21 mouse cellular contexts compared by ENCODE assay signal in genomic region chrX:58028858-58029257, GRCm38 (mm10). TPM values are rescaled to one million over a fixed set of nuclear protein-coding genes. Genes with fewer than 3 reads are reported as not detected.
A peak's percentile ranks its signal among the peaks of the same experiment; 100 is the strongest.
DNase-seq lines count a peak whose midpoint lies in the region; ATAC-seq and TF ChIP-seq lines count a peak whose summit lies in the region.
"Had no signal": no experiment of that assay in that cellular context is flagged by ENCODE, and none has a peak within 500 bp of the region (broad histone marks: within the 10 kb centered on the region; RNA-seq: fewer than 3 reads in every experiment).

No protein-coding gene starts in this region.

- H3K27me3 ChIP-seq in neural tube, embryonic 15.5 days (replicated peaks): peaks cover 7% of the 10 kb centered on the region
- peaks cover 3% of the 10 kb centered on the region; the same call in 1 of the 2 replicates for H3K27me3 ChIP-seq in forebrain, embryonic 14.5 days (replicated peaks; ENCODE audit: control insufficient read depth, insufficient read depth, low read length)
- H3K27me3 ChIP-seq in hindbrain, postnatal 0 days (ENCODE audit: insufficient read depth, low read length): no peaks in the 10 kb centered on the region
- H3K27me3 ChIP-seq in neural tube, embryonic 13.5 days: peaks cover 40% of the 10 kb centered on the region
- H3K27me3 ChIP-seq in liver, postnatal 0 days (ENCODE audit: insufficient read depth, low read length): peaks cover 63% of the 10 kb centered on the region
- H3K27me3 ChIP-seq in liver, embryonic 12.5 days (replicated peaks): peaks cover 92% of the 10 kb centered on the region

- ATAC-seq in neural tube, embryonic 15.5 days (ENCODE audit: low FRiP score): no peak
- ATAC-seq in forebrain, embryonic 14.5 days: no peak
- no peak for ATAC-seq in hindbrain, postnatal 0 days
- ATAC-seq in neural tube, embryonic 13.5 days (ENCODE audit: low read depth): no peak
- no peak for ATAC-seq in liver, postnatal 0 days
- no peak for ATAC-seq in liver, embryonic 12.5 days
- ATAC-seq: Patski had no signal

- H3K4me2 ChIP-seq in neural tube, embryonic 15.5 days: no peak overlapping the region; the same call in 1 of the 2 replicates
- peak overlapping the region; percentile 12; the same call in 1 of the 2 replicates for H3K4me2 ChIP-seq in forebrain, embryonic 14.5 days (ENCODE audit: low read length)
- peak overlapping the region; percentile 56 for H3K4me2 ChIP-seq in hindbrain, postnatal 0 days (ENCODE audit: low read depth, low read length)
- peak overlapping the region; percentile 57; the same call in 1 of the 2 replicates for H3K4me2 ChIP-seq in neural tube, embryonic 13.5 days
- no peak overlapping the region for H3K4me2 ChIP-seq in liver, postnatal 0 days (ENCODE audit: low read depth, low read length)
- no peak overlapping the region for H3K4me2 ChIP-seq in liver, embryonic 12.5 days
- H3K4me2 ChIP-seq: embryonic facial prominence, embryonic 13.5 days; lung, embryonic 14.5 days had no signal

- peaks cover 4% of the 10 kb centered on the region; the same call in 1 of the 2 replicates for H3K4me1 ChIP-seq in neural tube, embryonic 15.5 days
- no peaks in the 10 kb centered on the region for H3K4me1 ChIP-seq in forebrain, embryonic 14.5 days (ENCODE audit: control insufficient read depth, insufficient read depth, low read length)
- no peaks in the 10 kb centered on the region for H3K4me1 ChIP-seq in hindbrain, postnatal 0 days (ENCODE audit: insufficient read depth, low read length)
- H3K4me1 ChIP-seq in neural tube, embryonic 13.5 days (replicated peaks): no peaks in the 10 kb centered on the region
- no peaks in the 10 kb centered on the region for H3K4me1 ChIP-seq in liver, postnatal 0 days (ENCODE audit: insufficient read depth)
- no peaks in the 10 kb centered on the region for H3K4me1 ChIP-seq in liver, embryonic 12.5 days

- no peak overlapping the region for H3K4me3 ChIP-seq in neural tube, embryonic 15.5 days (replicated peaks)
- H3K4me3 ChIP-seq in forebrain, embryonic 14.5 days (ENCODE audit: low read depth, low read length): no peak overlapping the region
- H3K4me3 ChIP-seq in hindbrain, postnatal 0 days (ENCODE audit: low read length): 0 out of 2 replicates have a peak overlapping the region, but pooled peaks have one; percentile 14
- no peak overlapping the region for H3K4me3 ChIP-seq in neural tube, embryonic 13.5 days
- H3K4me3 ChIP-seq in liver, postnatal 0 days (ENCODE audit: low read depth, low read length): no peak overlapping the region
- no peak overlapping the region for H3K4me3 ChIP-seq in liver, embryonic 12.5 days
- H3K4me3 ChIP-seq: embryonic facial prominence, embryonic 13.5 days; myocyte had no signal

- DNase-seq in neural tube, embryonic 10.5 days (ENCODE audit: extremely low spot score, low spot score): peak; percentile 31
- DNase-seq in forebrain, embryonic 14.5 days (ENCODE audit: low spot score): no peak
- DNase-seq in hindbrain, postnatal 0 days (ENCODE audit: low spot score): no peak
- no peak for DNase-seq in liver, postnatal 0 days
- no peak for DNase-seq in adrenal gland, postnatal 14 days
- DNase-seq: cerebellum, adult 11 months; heart, postnatal 10 days; liver; lung, embryonic 14.5 days had no signal

- TF ChIP-seq EP300 in liver, postnatal 0 days (IDR thresholded peaks at IDR 0.05; ENCODE audit: low read depth): no peak

- H3K36me3 ChIP-seq in neural tube, embryonic 15.5 days: no peaks in the 10 kb centered on the region
- H3K36me3 ChIP-seq in forebrain, embryonic 14.5 days (ENCODE audit: control insufficient read depth, insufficient read depth, low read length): no peaks in the 10 kb centered on the region
- no peaks in the 10 kb centered on the region for H3K36me3 ChIP-seq in hindbrain, postnatal 0 days (ENCODE audit: insufficient read depth, low read length)
- no peaks in the 10 kb centered on the region for H3K36me3 ChIP-seq in neural tube, embryonic 13.5 days
- no peaks in the 10 kb centered on the region for H3K36me3 ChIP-seq in liver, postnatal 0 days (replicated peaks; ENCODE audit: insufficient read depth, low read length)
- H3K36me3 ChIP-seq in liver, embryonic 12.5 days: no peaks in the 10 kb centered on the region
- H3K36me3 ChIP-seq: embryonic facial prominence, embryonic 13.5 days had no signal

- no peak overlapping the region for H3K27ac ChIP-seq in neural tube, embryonic 15.5 days (replicated peaks)
- no peak overlapping the region for H3K27ac ChIP-seq in forebrain, embryonic 14.5 days (ENCODE audit: low read depth, low read length)
- peak overlapping the region; percentile 80; the same call in 1 of the 2 replicates for H3K27ac ChIP-seq in hindbrain, postnatal 0 days
- no peak overlapping the region for H3K27ac ChIP-seq in neural tube, embryonic 13.5 days (replicated peaks)
- no peak overlapping the region for H3K27ac ChIP-seq in liver, postnatal 0 days (ENCODE audit: low read depth)
- no peak overlapping the region for H3K27ac ChIP-seq in liver, embryonic 12.5 days
- H3K27ac ChIP-seq: embryonic facial prominence, embryonic 13.5 days had no signal

- no peaks in the 10 kb centered on the region for H3K9me3 ChIP-seq in neural tube, embryonic 15.5 days (replicated peaks)
- no peaks in the 10 kb centered on the region for H3K9me3 ChIP-seq in forebrain, embryonic 14.5 days (replicated peaks; ENCODE audit: control insufficient read depth, low read length)
- no peaks in the 10 kb centered on the region for H3K9me3 ChIP-seq in hindbrain, postnatal 0 days (ENCODE audit: low read length)
- no peaks in the 10 kb centered on the region for H3K9me3 ChIP-seq in neural tube, embryonic 13.5 days
- H3K9me3 ChIP-seq in liver, postnatal 0 days (ENCODE audit: low read length): no peaks in the 10 kb centered on the region
- no peaks in the 10 kb centered on the region for H3K9me3 ChIP-seq in liver, embryonic 12.5 days (replicated peaks)
- H3K9me3 ChIP-seq: embryonic facial prominence, embryonic 13.5 days had no signal

- 31% methylated on average over 8 of the region's 8 CpGs for WGBS in neural tube, embryonic 15.5 days
- 36% methylated on average over 8 of the region's 8 CpGs for WGBS in forebrain, embryonic 14.5 days
- WGBS in hindbrain, postnatal 0 days: 37% methylated on average over 8 of the region's 8 CpGs
- WGBS in neural tube, embryonic 13.5 days: 32% methylated on average over 8 of the region's 8 CpGs
- WGBS in liver, postnatal 0 days (ENCODE audit: insufficient replicate concordance): 21% methylated on average over 8 of the region's 8 CpGs
- WGBS in liver, embryonic 12.5 days (ENCODE audit: insufficient replicate concordance): 13% methylated on average over 8 of the region's 8 CpGs

- no peak for TF ChIP-seq CTCF in hindbrain, postnatal 0 days (IDR thresholded peaks at IDR 0.05; ENCODE audit: low read depth)
- no peak for TF ChIP-seq CTCF in liver, postnatal 0 days (IDR thresholded peaks at IDR 0.05; ENCODE audit: low read depth)

- H3K9ac ChIP-seq in neural tube, embryonic 15.5 days (replicated peaks): no peak overlapping the region
- H3K9ac ChIP-seq in forebrain, embryonic 14.5 days (ENCODE audit: low read length): no peak overlapping the region
- H3K9ac ChIP-seq in hindbrain, postnatal 0 days (replicated peaks; ENCODE audit: low read length): no peak overlapping the region
- H3K9ac ChIP-seq in neural tube, embryonic 13.5 days: no peak overlapping the region
- no peak overlapping the region for H3K9ac ChIP-seq in liver, postnatal 0 days (replicated peaks)
- H3K9ac ChIP-seq in liver, embryonic 12.5 days: no peak overlapping the region
- H3K9ac ChIP-seq: embryonic facial prominence, embryonic 13.5 days; lung, embryonic 14.5 days had no signal

RNA-seq across cellular contexts. Expression of gene Zic3, which starts 6.4 kb away (rescaled TPM):
- polyA plus RNA-seq in neural tube, embryonic 15.5 days (2015; fragmentation: Nextera tagmentation; extraction: Ambion mirVana): 9.6 and 12.9 TPM in 2 replicates
- 19.4 and 19.8 TPM in 2 replicates for polyA plus RNA-seq in forebrain, embryonic 14.5 days (2014; fragmentation: Nextera tagmentation; extraction: Ambion mirVana)
- 17.1 and 31.4 TPM in 2 replicates for total RNA-seq in hindbrain, postnatal 0 days (2014; rRNA removed)
- 15.7 and 15.8 TPM in 2 replicates for polyA plus RNA-seq in hindbrain, postnatal 0 days (2015; fragmentation: Nextera tagmentation; extraction: Ambion mirVana)
- polyA plus RNA-seq in neural tube, embryonic 13.5 days (2015; fragmentation: Nextera tagmentation; extraction: Ambion mirVana): 14.9 and 16.3 TPM in 2 replicates
- not detected in 2 replicates for polyA plus RNA-seq in liver, postnatal 0 days (2015; fragmentation: Nextera tagmentation; extraction: Ambion mirVana)
- polyA plus RNA-seq in liver, embryonic 12.5 days (2016; fragmentation: Nextera tagmentation; extraction: Ambion mirVana): 0.08 TPM in 1 of 2 replicates, not detected in the other
- not detected in 2 replicates for total RNA-seq in adrenal gland, postnatal 14 days (2021)
- total RNA-seq: gastrocnemius, adult 8-10 months; heart, adult 8-10 months; heart, postnatal 10 days had no signal
- polyA plus RNA-seq: intestine, embryonic 14.5 days; kidney, embryonic 14.5 days; lung, embryonic 14.5 days; myocyte; Patski; small intestine, adult 2 months; stomach, embryonic 14.5 days had no signal

Comparison
In these comparisons a context has a peak if more than half of its experiments do, and no peak if none do; other contexts are left out.
1. H3K4me2 ChIP-seq: peak in forebrain, embryonic 14.5 days (single experiment), hindbrain, postnatal 0 days (single experiment) and neural tube, embryonic 13.5 days (single experiment); none in neural tube, embryonic 15.5 days (single experiment), liver, postnatal 0 days (single experiment) and liver, embryonic 12.5 days (single experiment).